Mouse (Mus musculus): ENCODE data around the gene Cacna1d. TPM values are rescaled to one million over a fixed set of nuclear protein-coding genes. Genes with fewer than 3 reads are reported as not detected.

Gene Cacna1d
- polyA plus RNA-seq (2012; rRNA removed; ENCODE audit: low replicate concordance), result 1.7 and 2.5 TPM in 2 replicates

DNA sequence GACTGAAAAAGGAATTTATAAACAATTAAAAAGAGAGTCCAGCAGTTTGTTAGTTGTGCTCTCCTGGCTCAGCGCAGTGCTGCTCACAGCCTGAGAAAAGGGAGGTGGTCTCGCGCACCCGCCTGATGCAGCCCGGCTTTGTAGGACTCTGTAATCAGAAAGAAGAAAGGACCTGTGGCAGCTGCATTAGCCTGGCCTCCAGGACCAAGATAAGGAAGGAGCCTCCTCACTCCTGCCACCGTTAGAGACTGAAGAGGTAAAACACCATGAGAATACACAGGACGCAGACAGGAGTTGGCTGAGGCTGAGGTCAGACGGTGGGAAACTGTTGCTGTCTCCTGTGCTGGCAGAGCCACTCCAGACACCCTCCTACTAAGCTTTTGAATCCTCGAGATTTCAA is at the start of gene Cacna1d:
Gene Cacna1d, minus strand, starts transcription at position 114 of the 400 bp plus-strand sequence.

GRCm38 (mm10) chr14:30479361-30479948 is 11.8 kb downstream of the Cacna1d start, which contains the start of gene Dcp1a:
Dcp1a (plus strand) TSS chr14:30479535.

GRCm38 (mm10) chr14:30008733-30009575 is 482.3 kb downstream of the Cacna1d start, which contains the start of the genes Il17rb and Chdh:
Il17rb (minus strand) TSS chr14:30008896.
Chdh (plus strand) TSS chr14:30009023.

Other genes with a start within 250 kb of the Cacna1d start
- gene Dcp1a, start 11.9 kb downstream of the Cacna1d start, polyA plus RNA-seq (2012; rRNA removed; ENCODE audit: low replicate concordance), result 31.0 and 37.2 TPM in 2 replicates
- 1,387 and 2,081 TPM in 2 replicates for gene Tkt, start 56.9 kb upstream of the Cacna1d start, polyA plus RNA-seq (2012; rRNA removed; ENCODE audit: low replicate concordance)
- 113 and 130 TPM in 2 replicates for gene Prkcd, start 134.8 kb upstream of the Cacna1d start, polyA plus RNA-seq (2012; rRNA removed; ENCODE audit: low replicate concordance)
- 11.7 and 28.0 TPM in 2 replicates for gene Rft1, start 162.9 kb upstream of the Cacna1d start, polyA plus RNA-seq (2012; rRNA removed; ENCODE audit: low replicate concordance)
- 0.94 and 2.0 TPM in 2 replicates for gene Sfmbt1, start 223.4 kb upstream of the Cacna1d start, polyA plus RNA-seq (2012; rRNA removed; ENCODE audit: low replicate concordance)

Data from mammary gland, adult 2 months (tissue).